Mouse (Mus musculus): ENCODE measurements around the gene Sec11a. TPM values are rescaled to one million over a fixed set of nuclear protein-coding genes. Genes with fewer than 3 reads are reported as not detected.

Gene Sec11a
- total RNA-seq (2023): 180 TPM

DNA sequence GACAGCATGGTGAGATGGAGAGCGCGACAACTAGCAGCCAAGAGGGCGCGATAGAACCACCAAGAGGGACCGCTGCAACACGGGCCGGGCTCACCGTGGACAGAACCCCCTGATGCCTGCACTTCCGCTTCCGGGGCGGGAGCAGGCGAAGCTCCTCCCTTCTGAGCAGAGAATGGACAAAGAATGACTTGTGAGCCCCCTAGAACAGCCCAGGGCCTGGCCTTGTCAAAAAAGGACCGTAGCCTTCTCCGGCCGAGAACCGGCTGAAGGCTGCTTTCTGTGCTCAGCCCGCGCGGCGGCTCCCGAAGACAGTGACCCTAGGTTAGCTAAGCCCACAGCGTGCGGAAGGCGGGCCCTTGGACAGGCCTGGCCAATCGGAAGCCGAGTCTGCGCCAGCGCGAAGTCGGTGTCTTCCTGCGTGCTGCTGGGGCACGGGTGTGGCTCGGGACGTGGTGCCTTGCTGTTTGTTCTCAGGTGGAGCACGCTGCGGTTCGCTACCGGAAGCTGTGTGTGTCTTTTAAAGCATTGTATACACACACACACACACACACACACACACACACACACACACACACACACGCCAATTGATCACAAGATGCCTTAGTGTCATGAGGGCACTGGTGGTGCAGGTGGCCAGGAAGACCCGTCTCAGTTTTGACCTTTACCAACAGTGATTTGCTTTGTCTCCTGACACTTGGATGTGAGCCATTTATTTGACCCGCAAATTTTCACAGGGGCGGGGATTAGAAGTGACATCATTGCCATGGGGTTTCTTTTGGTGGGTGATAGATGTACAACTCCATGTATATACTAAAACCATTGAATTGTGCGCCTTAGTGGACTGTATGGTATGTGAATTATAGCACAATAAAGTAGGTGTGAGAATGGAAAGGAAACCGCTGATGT is at the start of gene Sec11a:
Gene Sec11a, minus strand, starts transcription at position 336 of the 906 bp plus-strand sequence.

GRCm38 (mm10) chr7:80992980-80993833 is 45.6 kb upstream of the Sec11a start, which contains the start of gene Zfp592:
Gene Zfp592, plus strand, starts transcription at chr7:80993681.

GRCm38 (mm10) chr7:80904921-80905515 is 42.6 kb downstream of the Sec11a start, which contains the start of gene Nmb:
Gene Nmb, minus strand, starts transcription at chr7:80905076.

DNA sequence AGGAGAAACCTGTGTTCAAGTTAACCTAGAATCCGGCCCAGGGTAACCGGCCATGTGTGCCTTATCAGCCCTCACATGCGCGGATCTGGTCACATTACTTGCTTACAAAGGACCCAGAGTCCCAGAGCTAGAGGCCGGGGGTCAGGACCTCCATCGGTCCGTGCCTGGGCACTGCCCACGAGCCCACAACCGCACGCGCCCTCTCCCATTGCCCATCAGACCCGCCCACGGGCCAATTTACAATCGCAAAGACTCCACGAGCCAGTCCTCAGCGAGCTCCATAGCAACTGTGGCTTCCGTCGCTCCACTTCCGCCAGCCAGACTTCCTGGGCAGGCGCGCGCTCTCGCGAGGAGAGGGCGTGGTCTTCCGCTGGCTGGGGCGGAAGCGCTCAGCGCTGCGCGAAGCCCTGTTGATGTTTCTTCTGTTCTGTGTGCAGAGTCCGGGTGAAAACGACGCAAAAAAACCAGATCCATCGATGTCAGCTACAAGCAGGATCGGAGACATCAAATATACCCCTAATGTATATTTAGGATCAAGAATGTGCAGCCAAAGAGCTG is 46.6 kb downstream of the Sec11a start, which contains the start of gene Wdr73:
Gene Wdr73, minus strand, starts transcription at position 326 of the 558 bp plus-strand sequence.

GRCm38 (mm10) chr7:80860729-80861274 is 86.8 kb downstream of the Sec11a start, which contains the start of gene Zscan2:
Gene Zscan2, plus strand, starts transcription at chr7:80860920.

Other genes with a start within 250 kb of the Sec11a start
- gene Iqgap1, start 121.8 kb downstream of the Sec11a start, total RNA-seq (2023): 285 TPM
- 16.5 TPM for gene Zscan2, start 86.9 kb downstream of the Sec11a start, total RNA-seq (2023)
- gene Wdr73, start 46.5 kb downstream of the Sec11a start, total RNA-seq (2023): 14.4 TPM
- 28.9 TPM for gene Nmb, start 42.7 kb downstream of the Sec11a start, total RNA-seq (2023)
- gene Zfp592, start 45.9 kb upstream of the Sec11a start, total RNA-seq (2023): 101 TPM
- 1.00 TPM for gene Alpk3, start 109.8 kb upstream of the Sec11a start, total RNA-seq (2023)
- not detected for gene Slc28a1, start 167.0 kb upstream of the Sec11a start, total RNA-seq (2023)

All from CD4-positive naive resting alpha-beta T cell, adult 76 days (primary cell).